9 mouse cellular contexts compared by ENCODE assay signal in the genomic region with DNA sequence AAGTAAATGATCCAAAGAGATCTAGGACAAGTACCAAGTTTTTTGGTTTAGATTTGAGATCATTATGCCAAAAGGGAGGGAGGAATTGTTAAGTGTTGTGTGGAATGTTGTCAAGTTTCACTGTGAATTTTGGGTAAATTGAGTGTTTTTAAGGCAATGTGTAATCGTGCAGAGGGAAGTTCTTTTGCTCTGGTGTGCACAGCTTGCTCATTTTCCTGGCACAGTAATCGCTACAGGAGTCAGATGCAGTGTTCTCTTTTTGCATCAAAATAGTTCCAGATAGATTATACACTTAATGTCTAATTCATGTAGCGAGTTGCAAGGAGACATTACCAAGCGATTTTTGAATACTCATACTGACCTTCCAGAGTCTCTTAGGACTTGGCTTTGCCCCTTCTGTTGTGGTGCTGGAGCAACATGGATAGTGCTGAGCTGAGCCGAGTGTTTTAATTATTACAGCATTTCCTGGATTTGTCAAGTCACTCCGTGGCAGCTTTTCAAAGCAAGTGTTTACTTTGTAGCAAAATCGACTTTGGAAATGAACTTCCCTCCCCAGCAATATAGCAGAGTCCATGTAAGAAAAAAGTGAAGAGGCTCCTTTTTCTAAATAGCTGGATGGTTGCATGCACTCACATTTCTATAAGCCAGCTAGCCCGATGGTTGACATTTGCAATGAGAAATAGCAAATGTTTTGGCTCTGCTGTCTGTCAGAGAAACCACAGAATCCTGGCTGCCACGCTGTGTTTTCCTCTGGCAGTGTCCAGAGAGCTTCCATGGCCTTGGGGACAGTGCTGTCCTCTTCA.
DNase-seq lines count a peak whose midpoint lies in the region; ATAC-seq and TF ChIP-seq lines count a peak whose summit lies in the region.
"Had no signal": no experiment of that assay in that cellular context is flagged by ENCODE, and none has a peak within 500 bp of the region (broad histone marks: within the 10 kb centered on the region; RNA-seq: fewer than 3 reads in every experiment).

No protein-coding gene starts in this region.

- 22% methylated on average over 9 of the region's 9 CpGs for WGBS in cerebellum, adult 2 months
- 59% methylated on average over 9 of the region's 9 CpGs for WGBS in midbrain, postnatal 0 days
- WGBS in midbrain, embryonic 15.5 days = 66% methylated on average over 9 of the region's 9 CpGs
- WGBS in stomach, embryonic 15.5 days = 22% methylated on average over 9 of the region's 9 CpGs

- H3K4me3 ChIP-seq in cerebellum, adult 2 months (replicated peaks; ENCODE audit: insufficient read depth, low read depth, low read length) = no peak overlapping the region
- H3K4me3 ChIP-seq in midbrain, postnatal 0 days (ENCODE audit: low read depth, low read length) = no peak overlapping the region
- H3K4me3 ChIP-seq in midbrain, embryonic 15.5 days = no peak overlapping the region
- no peak overlapping the region for H3K4me3 ChIP-seq in stomach, embryonic 15.5 days (replicated peaks)
- H3K4me3 ChIP-seq: liver, embryonic 13.5 days had no signal

- no peaks in the 10 kb centered on the region for H3K36me3 ChIP-seq in midbrain, postnatal 0 days (ENCODE audit: insufficient read depth, low read length)
- no peaks in the 10 kb centered on the region for H3K36me3 ChIP-seq in midbrain, embryonic 15.5 days (replicated peaks)
- no peaks in the 10 kb centered on the region for H3K36me3 ChIP-seq in stomach, embryonic 15.5 days
- H3K36me3 ChIP-seq: liver, embryonic 13.5 days had no signal

- H3K27ac ChIP-seq in cerebellum, adult 2 months (ENCODE audit: insufficient read depth, low read length) = no peak overlapping the region
- no peak overlapping the region for H3K27ac ChIP-seq in midbrain, postnatal 0 days (ENCODE audit: low read depth, low read length)
- no peak overlapping the region for H3K27ac ChIP-seq in midbrain, embryonic 15.5 days
- H3K27ac ChIP-seq in stomach, embryonic 15.5 days = peak overlapping the region; percentile 1; the same call in 1 of the 2 replicates
- H3K27ac ChIP-seq: liver, embryonic 13.5 days had no signal

- H3K27me3 ChIP-seq in cerebellum, adult 2 months (ENCODE audit: control insufficient read depth, insufficient read depth, low read length) = no peaks in the 10 kb centered on the region
- H3K27me3 ChIP-seq in midbrain, postnatal 0 days (ENCODE audit: insufficient read depth, low read length) = no peaks in the 10 kb centered on the region
- no peaks in the 10 kb centered on the region for H3K27me3 ChIP-seq in midbrain, embryonic 15.5 days (replicated peaks)
- H3K27me3 ChIP-seq in stomach, embryonic 15.5 days (replicated peaks) = no peaks in the 10 kb centered on the region
- H3K27me3 ChIP-seq: liver, embryonic 13.5 days had no signal

- no peaks in the 10 kb centered on the region for H3K9me3 ChIP-seq in midbrain, postnatal 0 days (ENCODE audit: low read length)
- no peaks in the 10 kb centered on the region for H3K9me3 ChIP-seq in midbrain, embryonic 15.5 days
- no peaks in the 10 kb centered on the region for H3K9me3 ChIP-seq in stomach, embryonic 15.5 days
- H3K9me3 ChIP-seq: liver, embryonic 13.5 days had no signal

- no peak for TF ChIP-seq POLR2A in cerebellum, adult 2 months (IDR thresholded peaks at IDR 0.05; ENCODE audit: borderline replicate concordance, insufficient read depth, low read length)

- H3K4me2 ChIP-seq in midbrain, postnatal 0 days (ENCODE audit: low read depth, low read length, poor library complexity, severe bottlenecking) = 0 out of 2 replicates have a peak overlapping the region, but pooled peaks have one; percentile 5
- no peak overlapping the region for H3K4me2 ChIP-seq in midbrain, embryonic 15.5 days
- H3K4me2 ChIP-seq in stomach, embryonic 15.5 days = no peak overlapping the region
- H3K4me2 ChIP-seq: liver, embryonic 13.5 days had no signal

- intact Hi-C loops in left cerebral cortex, postnatal 10 days (cut with DNase I) = no loop called here

- DNase-seq in cerebellum, adult 2 months = peak; percentile 9 to 11
- no peak for DNase-seq in cerebellum, postnatal 4 days (ENCODE audit: low spot score in 2 of 2)
- DNase-seq in midbrain, postnatal 0 days (ENCODE audit: low spot score) = peak; percentile 6
- DNase-seq in kidney, postnatal 25 days = peak; percentile 18 to 40
- DNase-seq in left cerebral cortex, postnatal 10 days (ENCODE audit: extremely low spot score in 1 of 2, low spot score in 2 of 2) = no peak
- DNase-seq: liver, embryonic 13.5 days had no signal

- no peaks in the 10 kb centered on the region for H3K4me1 ChIP-seq in cerebellum, adult 2 months (ENCODE audit: control insufficient read depth, insufficient read depth, low read length)
- H3K4me1 ChIP-seq in midbrain, postnatal 0 days (ENCODE audit: insufficient read depth, low read length) = no peaks in the 10 kb centered on the region
- H3K4me1 ChIP-seq in midbrain, embryonic 15.5 days = no peaks in the 10 kb centered on the region
- H3K4me1 ChIP-seq in stomach, embryonic 15.5 days = 0 out of 2 replicates have a peak, but pooled peaks cover 3% of the 10 kb centered on the region
- H3K4me1 ChIP-seq: liver, embryonic 13.5 days had no signal

- no peak for ATAC-seq in midbrain, postnatal 0 days (ENCODE audit: low FRiP score)
- no peak for ATAC-seq in midbrain, embryonic 15.5 days (replicated peaks)
- peak; percentile 27; the same call in 1 of the 2 replicates for ATAC-seq in stomach, embryonic 15.5 days (ENCODE audit: insufficient read depth, low FRiP score, low read depth)
- ATAC-seq in activated CD4-positive, CD25-positive, alpha-beta regulatory T cell, adult 4 months = no peak

- no peak overlapping the region for H3K9ac ChIP-seq in midbrain, postnatal 0 days (replicated peaks; ENCODE audit: low read length, poor library complexity, severe bottlenecking)
- H3K9ac ChIP-seq in midbrain, embryonic 15.5 days = no peak overlapping the region
- no peak overlapping the region for H3K9ac ChIP-seq in stomach, embryonic 15.5 days
- H3K9ac ChIP-seq: liver, embryonic 13.5 days had no signal

- TF ChIP-seq CTCF in cerebellum, adult 2 months (IDR thresholded peaks at IDR 0.05; ENCODE audit: borderline replicate concordance, insufficient read depth, low read depth, low read length) = no peak
- no peak for TF ChIP-seq CTCF in midbrain, postnatal 0 days (IDR thresholded peaks at IDR 0.05)

Comparison
In these comparisons a context has a peak if more than half of its experiments do, and no peak if none do; other contexts are left out.
1. DNase-seq: peak in cerebellum, adult 2 months (2 of 2), midbrain, postnatal 0 days (single experiment) and kidney, postnatal 25 days (2 of 2); none in cerebellum, postnatal 4 days (0 of 2) and left cerebral cortex, postnatal 10 days (0 of 2).